Mouse (Mus musculus) liver, postnatal 0 days (tissue): Measurements from ENCODE around the gene Sept1.

Experiments
- CTCF ChIP-seq: sonication (generic); IDR thresholded peaks from 2 replicates; pipeline ENCODE4 v1.5.1; 2016; ENCODE audit warnings: antibody characterized with exemption, low read depth
- EP300 ChIP-seq: IDR thresholded peaks from 2 replicates; pipeline ENCODE4 v1.6.1; 2016; ENCODE audit warnings: antibody characterized with exemption, low read depth, mild to moderate bottlenecking

DNA sequence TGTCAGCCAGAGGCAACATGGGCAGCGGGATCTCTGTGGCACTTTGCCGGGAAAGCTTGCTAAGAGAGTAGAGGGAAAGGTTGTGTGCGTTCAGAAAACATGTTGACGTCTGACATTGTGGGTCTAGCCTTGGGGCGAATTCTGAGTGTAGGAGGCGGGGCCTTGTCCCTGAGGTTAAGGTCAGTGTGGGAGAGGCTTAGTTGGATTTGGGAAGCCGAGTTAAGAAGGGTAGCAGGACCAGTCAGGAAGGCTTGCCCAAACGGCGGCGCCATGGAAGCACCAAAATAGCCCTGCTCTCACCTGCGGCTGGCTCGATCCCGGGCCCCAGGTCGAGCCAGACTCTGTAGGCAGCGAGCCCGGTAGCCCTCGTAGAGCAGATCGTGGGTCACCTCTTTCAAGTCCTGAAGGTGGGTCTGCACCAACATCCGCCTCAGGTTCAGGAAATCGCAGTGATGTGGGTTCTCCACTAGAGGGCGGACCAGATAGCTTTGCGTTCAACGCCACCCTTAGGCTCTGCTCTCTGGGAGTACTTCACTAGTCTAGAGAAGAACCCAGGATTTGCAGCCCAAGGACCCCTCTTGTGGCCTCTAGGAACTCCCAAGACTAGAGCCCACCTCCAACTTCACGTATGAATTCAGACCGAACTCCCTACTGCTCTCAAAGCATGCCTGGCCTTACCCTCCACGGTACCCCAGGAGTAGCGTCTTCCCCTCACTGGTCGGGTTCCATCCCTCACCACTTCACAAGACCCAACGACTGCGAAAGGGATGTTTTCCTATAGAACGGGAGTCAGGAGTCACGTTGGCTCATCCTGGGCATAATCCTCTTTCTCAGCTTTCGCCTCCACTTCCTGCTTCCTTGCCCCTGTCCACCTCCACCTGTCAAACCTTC, 17.7 kb downstream of the Sept1 start:
- TF ChIP-seq CTCF (peak; percentile 96), EP300 (no peak)
